Mouse (Mus musculus) MEL (cell line): ENCODE data around the gene Olfr221. TPM values are rescaled to one million over a fixed set of nuclear protein-coding genes. Genes with fewer than 3 reads are reported as not detected.

Experiments
- DNase-seq: peaks from one replicate; pipeline ENCODE4 v3.0.0; 2011; ENCODE audit warnings: low read depth, low spot score
- H3K27ac ChIP-seq: 2 replicates; pipeline ENCODE4 v1.5.1; 2012; ENCODE audit warnings: low read depth, mild to moderate bottlenecking, control low read depth, low read length, moderate library complexity; ENCODE audit not compliant: control insufficient read depth
- H3K27me3 ChIP-seq, 2 experiments: fragments of 150-350 bp in 1 of 2; sonication (generic) in 1 of 2; 2 replicates each; pipeline ENCODE4 v1.6.1; 2012; ENCODE audit warnings: low read length in 2 of 2, mild to moderate bottlenecking in 2 of 2, improper control_type of control experiment in 1 of 2, moderate library complexity in 1 of 2; ENCODE audit not compliant: insufficient read depth in 2 of 2, control insufficient read depth in 1 of 2
- H3K36me3 ChIP-seq, 2 experiments: 2 replicates each; pipeline ENCODE4 v1.6.1; 2012 to 2014; ENCODE audit warnings: low read length in 2 of 2, improper control_type of control experiment in 1 of 2, inconsistent platforms in 1 of 2, mild to moderate bottlenecking in 1 of 2; ENCODE audit not compliant: insufficient read depth in 2 of 2, control insufficient read depth in 1 of 2
- H3K4me1 ChIP-seq, 2 experiments: fragments of 150-350 bp in 1 of 2; sonication (generic) in 1 of 2; 2 replicates each; pipeline ENCODE4 v1.6.1; 2012; ENCODE audit warnings: low read length in 2 of 2, improper control_type of control experiment in 1 of 2, mild to moderate bottlenecking in 1 of 2; ENCODE audit not compliant: insufficient read depth in 2 of 2, control insufficient read depth in 1 of 2
- H3K4me3 ChIP-seq, 2 experiments: fragments of 150-350 bp in 1 of 2; sonication (generic) in 1 of 2; 2 replicates each; pipeline ENCODE4 v1.5.1; 2012; ENCODE audit warnings: low read depth in 2 of 2, low read length in 2 of 2, mild to moderate bottlenecking in 2 of 2, moderate library complexity in 2 of 2, control low read depth in 1 of 2, improper control_type of control experiment in 1 of 2; ENCODE audit not compliant: control insufficient read depth in 1 of 2, insufficient read depth in 1 of 2
- H3K79me2 ChIP-seq: 2 replicates; pipeline ENCODE4 v1.6.1; 2012; ENCODE audit warnings: mild to moderate bottlenecking, low read length, moderate library complexity; ENCODE audit not compliant: control insufficient read depth, poor library complexity, insufficient read depth
- H3K9ac ChIP-seq: 2 replicates; pipeline ENCODE4 v1.6.1; 2012; ENCODE audit warnings: low read depth, mild to moderate bottlenecking, control low read depth, low read length, moderate library complexity; ENCODE audit not compliant: control insufficient read depth, poor library complexity, severe bottlenecking
- H3K9me3 ChIP-seq: fragments of 150-350 bp; sonication (generic); replicated peaks from 2 replicates; pipeline ENCODE4 v1.6.1; 2012; ENCODE audit warnings: mild to moderate bottlenecking, low read length, improper control_type of control experiment, moderate library complexity; ENCODE audit not compliant: insufficient read depth
- CHD1 ChIP-seq: IDR thresholded peaks from 2 replicates; pipeline ENCODE4 v1.6.1; 2012; ENCODE audit warnings: low read depth, mild to moderate bottlenecking, inconsistent platforms, low read length, improper control_type of control experiment
- CHD2 ChIP-seq: IDR thresholded peaks from 2 replicates; pipeline ENCODE4 v1.6.1; 2011; ENCODE audit warnings: low read length, improper control_type of control experiment
- ELF1 ChIP-seq: IDR thresholded peaks from 2 replicates; pipeline ENCODE4 v1.6.1; 2014; ENCODE audit warnings: low read depth, mild to moderate bottlenecking, inconsistent platforms, low read length, improper control_type of control experiment, moderate library complexity
- ETS1 ChIP-seq: IDR thresholded peaks from 2 replicates; pipeline ENCODE4 v1.6.1; 2012; ENCODE audit warnings: low read depth, mild to moderate bottlenecking, inconsistent platforms, low read length, improper control_type of control experiment, moderate library complexity
- GABPA ChIP-seq: IDR thresholded peaks from 2 replicates; pipeline ENCODE4 v1.6.1; 2012; ENCODE audit warnings: low read depth, mild to moderate bottlenecking, inconsistent platforms, low read length, improper control_type of control experiment, moderate library complexity
- GATA1 ChIP-seq: IDR thresholded peaks from 2 replicates; pipeline ENCODE4 v1.6.1; 2011; ENCODE audit warnings: low read depth, low read length, improper control_type of control experiment
- HCFC1 ChIP-seq: IDR thresholded peaks from 2 replicates; pipeline ENCODE4 v1.6.1; 2012; ENCODE audit warnings: low read depth, mild to moderate bottlenecking, inconsistent platforms, low read length, improper control_type of control experiment, moderate library complexity
- JUND ChIP-seq: IDR thresholded peaks from 2 replicates; pipeline ENCODE4 v1.6.1; 2011; ENCODE audit warnings: low read depth, mild to moderate bottlenecking, improper control_type of control experiment, low read length
- MAFK ChIP-seq: IDR thresholded peaks from 2 replicates; pipeline ENCODE4 v1.6.1; 2011; ENCODE audit warnings: low read depth, mild to moderate bottlenecking, low read length, improper control_type of control experiment, borderline replicate concordance
- MAX ChIP-seq: IDR thresholded peaks from 2 replicates; pipeline ENCODE4 v1.6.1; 2011; ENCODE audit warnings: low read length, improper control_type of control experiment
- MAZ ChIP-seq: IDR thresholded peaks from 2 replicates; pipeline ENCODE4 v1.6.1; 2012; ENCODE audit warnings: low read depth, mild to moderate bottlenecking, inconsistent platforms, low read length, improper control_type of control experiment
- MYC ChIP-seq: IDR thresholded peaks from 2 replicates; pipeline ENCODE4 v1.6.1; 2011; ENCODE audit warnings: low read depth, mild to moderate bottlenecking, low read length, improper control_type of control experiment, moderate library complexity
- NRF1 ChIP-seq: IDR thresholded peaks from 2 replicates; pipeline ENCODE4 v1.6.1; 2014; ENCODE audit warnings: low read depth, mild to moderate bottlenecking, inconsistent platforms, low read length, improper control_type of control experiment, moderate library complexity; ENCODE audit not compliant: poor library complexity, insufficient read depth, severe bottlenecking
- SMC3 ChIP-seq: IDR thresholded peaks from 2 replicates; pipeline ENCODE4 v1.6.1; 2011; ENCODE audit warnings: low read depth, low read length, improper control_type of control experiment
- TBP ChIP-seq: IDR thresholded peaks from 2 replicates; pipeline ENCODE4 v1.8.0; 2011; ENCODE audit warnings: low read depth, low read length, improper control_type of control experiment
- USF2 ChIP-seq, 2 experiments: IDR thresholded peaks; 2 replicates each; pipeline ENCODE4 v1.6.1; 2011 to 2012; ENCODE audit warnings: improper control_type of control experiment in 2 of 2, low read length in 2 of 2, borderline replicate concordance in 1 of 2, inconsistent platforms in 1 of 2, low read depth in 1 of 2, mild to moderate bottlenecking in 1 of 2; ENCODE audit not compliant: insufficient read depth in 1 of 2
- ZKSCAN1 ChIP-seq: IDR thresholded peaks from 2 replicates; pipeline ENCODE4 v1.6.1; 2012; ENCODE audit warnings: low read depth, mild to moderate bottlenecking, inconsistent platforms, low read length, improper control_type of control experiment, moderate library complexity
- ZNF384 ChIP-seq: IDR thresholded peaks from 2 replicates; pipeline ENCODE4 v1.6.1; 2012; ENCODE audit warnings: low read depth, mild to moderate bottlenecking, inconsistent platforms, low read length, improper control_type of control experiment
- polyA plus RNA-seq, 2 experiments: library from polyadenylated mRNA; stranded (reverse) in 1 of 2; unstranded in 1 of 2; fragments of >175 nt in 1 of 2; fragments of >200 nt in 1 of 2; gene quantifications; 2 replicates each; pipeline versions ENCODE4 v1.2.1 to v1.2.4; 2012; ENCODE audit warnings: low replicate concordance in 2 of 2, low read depth in 1 of 2; ENCODE audit not compliant: insufficient read length in 2 of 2, insufficient read depth in 1 of 2, missing spikeins in 1 of 2
- total RNA-seq: library from RNA; depleted of rRNA; stranded (reverse); fragments of 300-350 nt; gene quantifications from 2 replicates; pipeline ENCODE4 v1.2.3, GENCODE M21; 2012

The Olfr221 gene
- total and polyA plus RNA-seq, 3 experiments = not detected

GRCm38 (mm10) chr14:52022709-52023459 is 19.4 kb downstream of the Olfr221 start (continued):
- TF ChIP-seq USF2 (IDR thresholded peaks at IDR 0.05; ENCODE audit: borderline replicate concordance in 1 of 2, insufficient read depth in 1 of 2, low read depth in 1 of 2, low read length in 2 of 2) = no peak
- TF ChIP-seq HCFC1 = peak; percentile 78
- TF ChIP-seq SMC3 = peak; percentile 74; the same call in 1 of the 2 replicates
- no peak for TF ChIP-seq JUND
- TF ChIP-seq MYC = peak; percentile 71; the same call in 1 of the 2 replicates
- TF ChIP-seq TBP = peak; percentile 82
- TF ChIP-seq ZKSCAN1 = no peak
- TF ChIP-seq MAFK = no peak
- TF ChIP-seq CHD1 = peak; percentile 87
- TF ChIP-seq MAZ = peak; percentile 78
- TF ChIP-seq GATA1 = 0 out of 2 replicates have a peak, but pooled peaks have one; percentile 28
- peak; percentile 74; the same call in 1 of the 2 replicates for TF ChIP-seq MAX
- no peak for TF ChIP-seq ZNF384

GRCm38 (mm10) chr14:52022244-52022708 is 20.0 kb downstream of the Olfr221 start:
- no peak for DNase-seq
- peaks cover 14% of the 10 kb centered on the region for H3K79me2 ChIP-seq
- peak overlapping the region; percentile 88 for H3K9ac ChIP-seq
- peak overlapping the region; percentile 94 for H3K27ac ChIP-seq
- TF ChIP-seq USF2 (IDR thresholded peaks at IDR 0.05; ENCODE audit: borderline replicate concordance in 1 of 2, insufficient read depth in 1 of 2, low read depth in 1 of 2, low read length in 2 of 2) (no peak), CHD2 (no peak), GABPA (no peak), NRF1 (no peak), MAZ (no peak), ZKSCAN1 (no peak), ZNF384 (no peak), ETS1 (no peak), SMC3 (no peak), ELF1 (no peak), CHD1 (no peak)
- H3K36me3 ChIP-seq = peaks cover 0 to 25% of the 10 kb centered on the region in 2 experiments; a peak in 2 of 4 replicates
- H3K4me1 ChIP-seq = peaks cover 9 to 28% of the 10 kb centered on the region in 2 experiments
- H3K9me3 ChIP-seq = no peaks in the 10 kb centered on the region
- H3K4me3 ChIP-seq = peak overlapping the region; percentile 39 to 60
- H3K27me3 ChIP-seq = no peaks in the 10 kb centered on the region
